Mouse (Mus musculus): ENCODE data around the gene Btrc.
"Not testable (repeated sequence)": the region's sequence is repeated elsewhere in the genome, so short reads cannot be mapped to it uniquely, and the experiment has no call there.

The Btrc gene

DNA sequence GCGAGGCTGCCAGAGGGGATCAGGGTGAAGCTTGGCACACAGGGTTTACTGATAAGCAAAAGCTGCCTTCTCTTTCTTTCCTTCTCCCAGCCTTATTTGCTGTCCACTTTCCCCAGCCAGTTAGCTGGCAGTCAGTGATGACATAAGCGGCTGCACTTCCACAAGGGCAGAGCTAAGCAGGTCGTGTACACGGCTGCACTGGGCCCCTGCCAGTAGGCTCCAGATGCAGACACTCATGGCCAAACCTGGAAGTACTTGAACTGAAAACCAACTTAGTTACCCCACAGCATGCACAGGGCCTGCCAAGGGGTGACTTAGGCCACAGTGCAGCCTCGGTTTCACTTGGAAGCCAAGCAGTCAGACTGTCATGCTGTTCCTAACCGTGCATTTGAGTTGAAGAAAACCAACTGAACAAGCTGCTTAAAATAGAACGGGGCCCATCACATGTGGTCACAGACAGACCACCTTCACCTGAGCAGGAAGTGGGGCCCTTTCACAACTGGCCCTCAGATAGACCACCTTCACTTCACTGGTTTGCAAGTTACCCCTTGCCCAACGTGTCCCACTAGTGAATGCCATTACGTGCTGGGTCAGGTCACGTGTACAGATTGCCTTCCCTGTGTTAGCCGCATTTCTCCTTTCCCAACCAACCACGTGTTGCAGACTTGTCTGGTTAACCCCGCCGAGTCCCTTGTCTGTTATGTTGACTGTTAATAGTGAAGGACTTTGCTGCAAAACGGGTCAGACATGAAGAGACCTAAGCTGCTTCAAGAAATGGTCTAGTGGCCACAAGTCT is 166.9 kb downstream of the Btrc start:
- no peak for ATAC-seq (ENCODE audit: low TSS enrichment)

DNA sequence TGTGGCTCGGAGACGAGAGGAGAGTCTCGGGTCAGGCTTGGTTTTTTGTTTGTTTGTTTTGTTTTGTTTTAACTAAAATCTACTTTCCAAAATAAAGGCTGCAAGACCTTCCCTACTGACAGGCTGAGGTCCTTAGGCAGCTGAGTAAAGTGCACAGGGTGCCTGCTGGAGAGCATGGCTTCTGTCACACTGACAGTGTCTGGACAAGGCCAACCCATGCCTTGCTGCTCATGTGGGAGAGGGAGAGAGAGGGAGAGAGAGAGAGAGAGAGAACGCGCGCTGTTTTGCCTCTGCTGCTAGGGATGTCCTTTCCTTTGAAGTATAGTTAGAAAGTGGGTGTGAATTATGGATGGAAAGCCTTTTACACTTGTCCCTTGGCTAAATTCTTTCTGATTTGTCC is 168.0 kb downstream of the Btrc start:
- no peak for ATAC-seq (ENCODE audit: low TSS enrichment)

DNA sequence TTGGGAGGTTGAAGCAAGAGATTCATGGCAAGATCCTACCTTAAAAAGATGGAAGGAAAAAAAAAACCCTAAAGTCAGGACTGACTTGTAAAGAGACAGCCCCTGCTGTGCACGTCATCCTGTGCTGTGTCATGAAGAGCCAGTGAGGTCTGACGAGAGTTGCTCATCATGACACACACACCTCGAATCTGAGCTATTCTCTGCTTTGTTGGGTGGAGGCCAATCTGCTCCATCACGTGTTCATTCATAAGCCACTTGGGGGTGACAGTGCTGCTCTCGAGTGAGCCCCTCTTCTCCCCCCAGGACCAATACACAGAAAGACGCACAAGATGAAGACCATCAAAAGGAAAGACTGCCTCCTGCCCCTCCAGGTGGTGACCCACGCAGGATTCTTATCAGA is 170.1 kb downstream of the Btrc start:
- no peak for ATAC-seq (ENCODE audit: low TSS enrichment)

DNA sequence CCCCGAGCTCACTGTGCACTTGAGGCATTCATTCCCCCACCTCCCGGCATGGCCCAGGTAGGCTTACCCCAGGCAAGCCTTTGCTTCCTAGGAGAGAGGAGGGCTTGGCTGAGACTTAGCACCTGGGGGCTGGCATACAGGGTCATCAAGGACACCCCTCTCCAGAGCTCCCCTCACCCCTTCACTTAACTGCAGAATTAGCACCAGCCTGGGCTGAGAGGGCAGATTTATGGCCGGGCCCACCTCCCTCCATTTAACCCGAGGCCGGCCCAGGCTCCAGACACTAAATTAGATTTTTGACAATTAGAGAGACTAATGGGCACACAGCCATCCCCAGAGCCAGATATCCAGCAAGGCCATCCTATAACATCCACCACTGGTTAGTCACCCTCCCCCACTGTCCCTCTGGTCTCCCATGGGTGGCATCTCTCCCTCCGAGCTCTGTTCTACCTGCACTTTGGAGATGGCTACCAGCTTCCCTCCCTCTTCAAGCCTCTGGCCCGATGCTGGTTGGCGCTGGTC is 171.7 kb downstream of the Btrc start:
- ATAC-seq (ENCODE audit: low TSS enrichment): no peak

GRCm38 (mm10) chr19:45535929-45536328 is 172.4 kb downstream of the Btrc start:
- ATAC-seq (ENCODE audit: low TSS enrichment): no peak

- peak; percentile 57; the same call in 1 of the 2 replicates for ATAC-seq (ENCODE audit: low TSS enrichment)
Measured at GRCm38 (mm10) chr19:45537505-45537904, 174.0 kb downstream of the Btrc start.

DNA sequence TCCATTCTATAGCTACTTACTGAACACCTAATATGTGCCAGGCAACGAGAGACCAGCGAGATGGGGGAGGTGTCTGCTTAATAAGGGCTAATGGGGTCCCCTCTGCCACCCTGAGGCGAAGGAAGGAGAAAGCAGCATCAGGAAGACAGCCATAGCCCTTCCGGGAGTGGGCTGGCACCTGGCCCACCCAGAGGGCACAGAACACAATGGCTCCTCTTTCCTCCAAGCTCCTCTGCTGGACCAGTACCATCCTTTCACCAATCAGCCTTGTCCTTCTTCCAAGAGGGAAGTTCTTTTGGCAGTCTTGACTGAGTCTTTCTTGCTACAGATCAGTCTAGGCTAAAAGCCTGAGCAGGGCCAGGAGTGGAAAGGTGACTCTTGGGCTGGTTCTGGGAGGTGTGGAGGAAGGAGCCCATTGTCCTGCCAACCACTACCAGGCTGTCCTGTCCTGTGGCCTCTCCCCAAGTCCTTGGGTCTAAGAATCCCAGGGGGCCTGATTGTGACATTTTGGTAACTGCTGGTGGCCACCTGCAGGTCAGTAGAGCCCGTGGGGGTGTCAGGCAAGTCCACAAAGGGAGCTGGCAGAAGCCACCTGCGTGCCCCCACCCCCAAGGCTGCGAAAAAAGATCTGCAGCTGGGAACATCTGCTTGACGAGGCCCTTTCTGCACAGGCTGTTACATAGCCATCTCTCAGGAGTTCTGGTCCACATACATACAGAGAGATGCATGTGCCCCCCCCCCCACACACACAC is 177.3 kb downstream of the Btrc start:
- no peak for ATAC-seq (ENCODE audit: low TSS enrichment)

GRCm38 (mm10) chr19:45541409-45542041 is 178.0 kb downstream of the Btrc start:
- ATAC-seq (ENCODE audit: low TSS enrichment): 0 out of 2 replicates have a peak, but pooled peaks have one; percentile 18

DNA sequence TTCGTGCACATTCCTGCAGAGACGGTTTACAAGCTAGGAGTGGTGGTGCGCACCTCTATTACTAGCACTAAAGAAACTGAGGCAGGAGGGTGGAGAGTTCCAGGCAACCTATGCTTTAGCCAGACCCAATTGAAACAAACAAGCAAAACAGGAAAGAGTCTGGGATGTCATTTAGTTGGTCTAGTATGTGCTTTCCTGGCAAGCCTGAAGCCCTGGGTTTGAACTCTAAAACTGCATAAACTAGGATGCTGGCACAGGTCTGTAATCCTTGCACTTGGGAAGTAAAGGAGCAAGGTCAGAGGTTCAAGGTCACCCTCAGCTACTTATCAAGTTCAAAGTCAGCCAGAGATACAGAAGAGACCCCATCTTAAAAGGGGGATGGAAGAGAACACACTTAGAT is 178.5 kb downstream of the Btrc start:
- no peak for ATAC-seq (ENCODE audit: low TSS enrichment)

DNA sequence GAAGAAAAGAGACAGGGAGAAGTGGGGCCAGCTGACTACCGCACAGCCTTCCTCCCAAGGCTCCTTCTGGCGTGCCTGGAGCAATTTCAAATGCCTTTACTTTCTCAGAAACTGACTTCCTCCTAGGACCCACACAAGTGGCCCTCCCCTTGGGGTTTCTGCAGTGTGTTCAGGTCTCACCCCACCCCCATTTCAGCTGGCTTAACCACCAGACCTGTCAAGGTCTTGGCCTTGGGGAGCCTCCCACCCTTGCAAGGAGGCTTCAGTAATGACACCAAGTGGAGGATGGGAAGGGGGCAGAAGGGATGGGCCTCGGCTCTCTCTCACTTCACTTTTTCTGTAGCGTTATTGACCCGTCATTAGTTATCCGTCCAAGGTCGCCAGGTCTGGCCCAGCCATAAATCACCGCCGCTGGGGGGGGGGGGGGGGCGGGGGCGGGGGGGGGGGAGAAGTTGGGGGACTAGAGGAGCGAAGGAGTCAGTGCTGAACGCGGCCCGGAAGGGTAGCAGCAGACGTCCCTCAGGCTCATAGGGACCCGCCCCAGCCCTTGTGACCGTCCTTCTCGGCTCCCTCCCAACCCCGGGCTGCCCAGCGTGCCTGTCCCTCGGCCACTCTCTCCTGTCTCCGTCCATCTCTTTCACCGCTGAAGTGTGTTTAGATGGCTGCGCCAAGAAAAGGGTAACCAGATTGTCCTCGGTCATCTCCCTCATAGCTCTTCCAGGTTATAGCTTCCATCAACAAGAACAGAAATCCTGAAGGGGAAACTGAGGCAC is 180.8 kb downstream of the Btrc start:
- 0 out of 2 replicates have a peak, but pooled peaks have one; percentile 5 for ATAC-seq (ENCODE audit: low TSS enrichment)

DNA sequence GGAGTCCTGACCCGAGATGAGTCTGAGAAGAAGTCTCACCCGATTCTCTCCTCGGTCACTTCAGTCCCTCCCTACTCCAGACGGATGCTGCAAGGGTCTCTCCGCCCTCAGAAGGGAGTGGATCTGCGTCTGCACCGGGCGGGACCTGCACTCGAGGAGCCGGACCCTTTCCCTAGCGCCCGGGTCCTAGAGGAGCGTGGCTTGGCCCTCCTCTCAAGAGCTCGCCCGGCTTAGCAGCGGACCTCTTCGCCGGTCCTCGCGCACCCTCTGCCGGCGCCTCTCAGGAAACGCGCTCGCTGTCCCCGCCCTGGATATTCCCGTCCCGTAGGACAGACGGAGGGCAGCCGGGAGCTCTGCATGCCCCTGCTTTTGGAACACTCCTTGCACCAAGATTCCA is 181.4 kb downstream of the Btrc start:
- ATAC-seq (ENCODE audit: low TSS enrichment): peak; percentile 76

GRCm38 (mm10) chr19:45548196-45548595 is 184.7 kb downstream of the Btrc start:
- not testable (repeated sequence) for ATAC-seq (ENCODE audit: low TSS enrichment)

DNA sequence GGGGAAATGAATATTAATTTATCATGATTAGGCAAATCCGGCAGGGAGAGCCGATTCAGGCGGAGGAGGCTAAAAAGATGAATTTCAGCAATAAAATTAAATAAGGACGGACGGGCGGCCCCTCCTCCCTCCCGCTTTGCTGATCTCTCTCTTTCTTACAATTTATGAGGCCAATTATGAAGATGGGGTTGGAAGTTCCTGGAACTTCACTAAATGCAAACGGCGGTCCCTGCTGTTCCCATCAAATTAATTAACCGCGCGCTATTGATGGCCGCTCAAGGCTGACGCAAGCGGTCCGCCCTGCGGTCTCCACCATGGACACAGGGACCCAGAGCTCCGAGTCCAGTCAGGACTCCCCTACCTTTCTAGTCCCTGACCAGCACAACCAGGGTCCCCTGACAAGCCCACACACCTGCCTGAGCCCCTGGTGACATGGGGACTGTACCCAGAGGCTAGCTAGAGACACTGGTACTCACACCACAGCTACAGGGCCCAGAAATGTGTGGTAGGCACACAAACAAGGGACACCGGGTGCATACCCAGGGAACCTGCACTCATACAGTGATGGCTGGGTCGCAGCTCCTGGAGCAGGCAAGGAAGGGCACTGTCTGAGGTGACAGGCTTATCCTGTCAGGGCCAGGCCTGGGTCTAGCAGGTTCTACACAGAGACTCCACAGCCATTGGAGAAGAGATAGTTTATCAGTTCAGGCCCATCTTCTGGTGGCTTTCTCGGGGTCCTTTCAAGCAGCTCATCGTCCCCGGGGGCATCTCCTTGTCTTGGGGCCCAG is 185.8 kb downstream of the Btrc start:
- ATAC-seq (ENCODE audit: low TSS enrichment): no peak

GRCm38 (mm10) chr19:45549948-45550347 is 186.4 kb downstream of the Btrc start:
- no peak for ATAC-seq (ENCODE audit: low TSS enrichment)

DNA sequence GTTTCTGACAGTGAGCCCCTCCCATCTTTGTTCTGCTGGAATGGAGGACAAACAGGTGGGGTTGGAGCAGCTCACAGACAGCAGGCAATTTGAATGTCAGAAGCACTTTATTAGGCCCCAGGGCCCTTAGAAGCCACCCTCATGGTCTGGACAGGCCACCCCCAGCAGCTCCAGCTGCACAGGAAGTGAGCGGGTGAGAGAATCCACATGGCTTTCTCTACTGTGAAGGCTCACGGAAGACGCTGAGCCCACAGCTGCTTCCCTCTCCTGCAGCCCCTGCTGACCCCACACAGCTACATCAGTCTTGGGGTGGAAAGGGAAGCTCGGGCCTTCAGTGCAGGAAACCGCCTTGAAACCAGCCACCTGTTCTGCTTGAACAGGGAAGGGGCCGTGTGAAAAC is 188.7 kb downstream of the Btrc start:
- no peak for ATAC-seq (ENCODE audit: low TSS enrichment)

- ATAC-seq (ENCODE audit: low TSS enrichment): no peak
Measured at GRCm38 (mm10) chr19:45554136-45554535, 190.6 kb downstream of the Btrc start.

DNA sequence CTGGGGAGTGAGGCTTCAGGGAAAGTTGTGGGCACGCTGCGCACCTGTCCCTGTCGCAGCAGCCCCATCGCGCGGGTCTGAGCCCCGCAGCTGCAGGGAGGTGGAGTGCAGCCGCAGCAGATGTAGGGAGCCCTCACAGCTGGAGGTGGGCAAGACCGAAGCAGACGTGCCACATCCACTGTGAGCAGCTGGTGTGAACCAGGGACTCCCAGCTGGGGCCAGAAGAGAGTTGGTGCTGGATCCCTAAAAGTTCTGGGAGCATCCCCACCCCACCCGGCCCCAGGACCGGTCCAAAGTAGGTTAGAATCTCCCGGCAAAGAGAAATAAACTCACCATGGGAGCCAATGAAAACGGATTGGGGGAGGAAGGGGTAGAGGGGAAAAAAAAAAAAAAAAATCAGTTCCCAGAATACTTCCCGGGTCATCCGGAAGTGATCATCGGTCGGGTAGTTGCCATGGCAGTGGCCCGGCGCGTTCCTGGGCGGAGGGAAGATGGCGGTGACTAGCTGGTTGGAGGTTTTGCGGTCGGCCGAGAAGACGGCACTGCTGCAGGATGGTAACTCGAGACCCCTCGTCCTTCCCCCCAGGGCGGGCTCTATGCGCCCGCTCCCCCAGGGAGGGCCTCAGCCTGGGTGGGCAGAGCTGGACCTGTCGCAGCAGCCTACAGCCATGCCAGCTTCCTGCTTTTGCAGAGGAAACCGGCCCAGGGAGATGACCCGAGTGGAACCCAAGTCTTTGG is 196.8 kb downstream of the Btrc start, which contains the start of the genes Poll and Gm17018:
Poll (minus strand) TSS at position 379 of the 738 bp plus-strand sequence.
Gm17018 (plus strand) TSS at position 463 of the 738 bp plus-strand sequence.
- ATAC-seq (ENCODE audit: low TSS enrichment): peak; percentile 97

- no peak for ATAC-seq (ENCODE audit: low TSS enrichment)
Measured at GRCm38 (mm10) chr19:45565925-45566715, 202.6 kb downstream of the Btrc start.

DNA sequence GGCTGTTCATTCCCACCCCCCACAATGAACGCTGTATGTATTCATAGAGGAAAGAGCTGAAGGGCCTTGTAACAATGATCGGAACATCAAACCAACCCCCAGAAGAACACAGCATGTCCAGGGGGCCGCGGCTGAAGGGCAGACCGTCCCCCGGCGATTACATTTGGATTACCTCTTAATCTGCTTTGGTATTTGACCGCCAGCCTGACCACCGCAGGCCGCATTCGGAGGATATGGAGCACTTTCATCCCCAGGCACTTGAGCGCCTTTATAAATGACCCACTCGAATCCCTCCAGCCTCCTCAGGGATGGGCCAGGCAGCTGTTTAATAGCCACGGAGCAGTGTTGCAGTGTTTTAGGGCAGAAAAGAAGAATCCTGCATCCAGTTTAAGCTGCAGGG is 203.8 kb downstream of the Btrc start:
- no peak for ATAC-seq (ENCODE audit: low TSS enrichment)
